Mouse (Mus musculus) spleen, adult 2 months (tissue): ENCODE results near the gene Gm28102. TPM values are rescaled to one million over a fixed set of nuclear protein-coding genes. Genes with fewer than 3 reads are reported as not detected.
"Not testable (repeated sequence)": the region's sequence is repeated elsewhere in the genome, so short reads cannot be mapped to it uniquely, and the experiment has no call there.

ENCODE experiments used
- DNase-seq, 2 experiments: peaks; one replicate each; pipeline versions ENCODE4 v3.0.0 to v3.0.0-alpha.2; 2012 to 2021; ENCODE audit warnings: low spot score in 2 of 2, low read depth in 1 of 2
- H3K27ac ChIP-seq: fragments of 200-500 bp; 2 replicates; pipeline ENCODE4 v1.5.1; 2012; ENCODE audit warnings: low read length, inconsistent platforms; ENCODE audit not compliant: insufficient read depth
- H3K27me3 ChIP-seq: fragments of 200-500 bp; 2 replicates; pipeline ENCODE4 v1.6.1; 2012; ENCODE audit warnings: mild to moderate bottlenecking, moderate library complexity, low read length, inconsistent platforms; ENCODE audit not compliant: control insufficient read depth, insufficient read depth
- H3K36me3 ChIP-seq: fragments of 200-500 bp; 2 replicates; pipeline ENCODE4 v1.6.1; 2012; ENCODE audit warnings: mild to moderate bottlenecking, low read length, inconsistent platforms; ENCODE audit not compliant: control insufficient read depth, insufficient read depth
- H3K4me1 ChIP-seq: fragments of 200-500 bp; 2 replicates; pipeline ENCODE4 v1.6.1; 2011; ENCODE audit warnings: inconsistent platforms; ENCODE audit not compliant: control insufficient read depth, insufficient read depth, insufficient read length
- H3K4me3 ChIP-seq: fragments of 200-500 bp; 2 replicates; pipeline ENCODE4 v1.5.1; 2011; ENCODE audit warnings: mild to moderate bottlenecking, inconsistent platforms; ENCODE audit not compliant: insufficient read depth, insufficient read length; ENCODE audit errors: extremely low read depth
- WGBS: fragments of 180-500 bp; shearing (Covaris S2); methylation state at CpG from one replicate; pipeline ENCODE4 v1.1.7; 2018; 5-methylcytosine and 5-hydroxymethylcytosine counted together
- polyA plus RNA-seq: library from polyadenylated mRNA; depleted of rRNA; stranded (reverse); fragments of >200 nt; gene quantifications from 2 replicates; pipeline ENCODE4 v1.2.3, GENCODE M21; 2012; rRNA removed

Gene Gm28102
- not detected in 2 replicates for polyA plus RNA-seq

GRCm38 (mm10) chrY:88053015-88053414 is at the start of gene Gm28102:
TSS of gene Gm28102 (plus strand) at chrY:88053315.
- 95% methylated on average over 3 of the region's 7 CpGs for WGBS
- H3K27me3 ChIP-seq, DNase-seq, H3K4me1 ChIP-seq, H3K27ac ChIP-seq, H3K36me3 ChIP-seq, H3K4me3 ChIP-seq: not testable (repeated sequence)
